Mouse (Mus musculus): ENCODE results near the gene Yap1.

The Yap1 gene

GRCm38 (mm10) chr9:8004370-8004991, at the start of gene Yap1:
TSS of gene Yap1 (minus strand) at chr9:8004596.
- peak; percentile 96 for DNase-seq

- no peak for DNase-seq
These were observed 38.6 kb upstream of the Yap1 start for GRCm38 (mm10) chr9:8043044-8043387.

- peak; percentile 99 for DNase-seq
These were observed 38.1 kb upstream of the Yap1 start, which contains the start of gene Cfap300 for GRCm38 (mm10) chr9:8042338-8043043. TSS of gene Cfap300 (minus strand) at chr9:8042823.

DNA sequence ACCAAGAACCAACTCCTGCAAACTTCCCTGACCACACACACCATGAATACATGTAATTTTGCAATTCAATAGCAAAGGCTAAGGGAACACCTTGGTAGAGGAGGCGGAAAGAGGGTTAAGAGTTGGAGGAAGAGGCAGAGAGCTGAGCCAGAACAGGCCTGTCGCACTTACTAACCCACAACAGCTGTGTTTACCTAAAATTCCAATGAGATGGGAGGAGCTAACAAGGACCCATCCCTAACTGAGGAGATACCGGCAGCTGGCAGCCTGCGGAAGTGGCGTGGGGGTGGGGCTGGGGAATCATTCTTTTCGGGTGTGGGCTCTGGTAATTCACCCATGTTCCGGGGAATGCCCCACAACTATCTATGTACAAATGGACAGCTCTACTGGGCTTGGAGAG, 31.1 kb upstream of the Yap1 start:
- peak; percentile 35 for DNase-seq

- DNase-seq = no peak
These were observed 30.7 kb upstream of the Yap1 start for GRCm38 (mm10) chr9:8035091-8035490.

- no peak for DNase-seq
These were observed 29.7 kb upstream of the Yap1 start for GRCm38 (mm10) chr9:8034143-8034542.

GRCm38 (mm10) chr9:8032847-8033246, 28.5 kb upstream of the Yap1 start:
- no peak for DNase-seq

GRCm38 (mm10) chr9:8018609-8019008, 14.2 kb upstream of the Yap1 start:
- DNase-seq = no peak

DNA sequence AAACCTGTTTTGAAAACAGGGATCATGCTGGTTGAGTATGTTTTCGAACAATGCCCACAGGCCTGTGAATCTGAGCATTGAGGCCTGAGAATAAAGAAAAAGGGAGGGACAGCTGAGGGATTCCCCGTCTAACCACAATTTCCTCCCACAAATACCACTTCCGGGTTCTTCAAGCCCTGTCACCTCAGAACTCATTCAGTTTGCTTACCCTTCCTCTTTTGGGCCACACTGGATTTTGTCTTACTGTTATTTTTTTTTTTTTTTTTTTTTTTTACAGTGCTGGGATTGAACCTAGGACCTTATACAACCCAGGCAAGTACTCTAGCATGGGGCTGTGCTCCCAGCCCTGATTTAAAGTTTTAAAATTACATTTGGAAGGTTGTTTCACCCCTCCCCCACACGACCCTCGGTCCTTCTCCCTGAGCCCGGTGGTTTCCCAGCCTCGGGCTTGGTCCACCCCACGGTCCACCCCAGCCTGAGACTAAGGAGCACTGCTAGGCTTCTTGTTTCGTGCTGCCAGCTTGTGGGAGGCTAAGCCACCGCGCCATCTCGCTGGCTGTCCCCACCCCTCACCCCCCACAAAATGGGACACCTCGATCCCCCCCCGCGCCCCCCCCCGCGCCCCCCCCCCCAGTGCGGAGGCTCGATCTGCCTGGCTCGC, 13.0 kb upstream of the Yap1 start:
- DNase-seq = peak; percentile 22

DNA sequence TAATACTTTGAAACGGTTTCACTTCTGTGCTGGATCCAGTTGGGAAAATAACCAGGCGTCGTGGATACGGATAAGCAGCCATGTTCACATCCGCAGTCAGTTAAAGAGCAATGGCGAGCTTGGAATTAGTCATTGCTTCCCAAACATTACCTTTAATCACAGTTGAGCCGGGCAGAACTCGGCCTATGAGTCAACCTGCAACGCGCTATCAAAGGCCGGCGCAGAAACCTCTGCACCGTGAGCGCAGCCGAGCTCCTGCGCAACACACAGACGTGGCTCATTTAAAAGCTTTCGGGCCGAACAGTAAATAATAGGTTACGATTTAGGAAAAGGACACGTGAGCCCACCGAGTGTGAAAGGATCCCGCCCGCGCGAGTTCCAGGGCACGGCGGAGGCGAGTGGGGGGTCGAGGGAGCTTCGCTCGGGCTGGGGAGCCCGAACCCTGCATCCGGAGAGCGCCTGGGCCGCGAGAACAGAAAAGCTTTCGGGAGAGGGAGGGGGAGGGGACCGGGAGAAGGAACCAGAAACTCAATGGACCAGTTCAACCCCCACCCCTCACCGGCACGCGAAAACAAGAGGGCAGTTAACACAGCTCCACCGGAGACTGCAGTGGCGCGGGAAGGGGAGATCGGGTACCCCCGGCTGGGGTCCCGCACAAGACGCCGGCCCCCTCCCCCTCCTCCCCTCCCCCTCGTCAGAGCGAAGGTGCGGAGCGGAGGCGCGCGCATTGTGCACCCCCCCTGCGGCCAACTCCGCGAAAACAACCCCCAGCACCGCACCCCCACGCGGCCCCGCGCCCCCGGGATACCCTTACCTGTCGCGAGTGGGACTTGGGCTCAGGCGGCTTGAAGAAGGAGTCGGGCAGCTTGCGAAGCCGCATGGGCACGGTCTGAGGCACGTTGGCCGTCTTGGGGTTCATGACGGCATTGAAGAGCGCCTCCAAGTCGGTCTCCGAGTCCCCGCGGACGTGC, 810 bp downstream of the Yap1 start:
- peak; percentile 83 for DNase-seq

- peak; percentile 58 for DNase-seq
These were observed 1.6 kb downstream of the Yap1 start for GRCm38 (mm10) chr9:8002806-8003205.

DNA sequence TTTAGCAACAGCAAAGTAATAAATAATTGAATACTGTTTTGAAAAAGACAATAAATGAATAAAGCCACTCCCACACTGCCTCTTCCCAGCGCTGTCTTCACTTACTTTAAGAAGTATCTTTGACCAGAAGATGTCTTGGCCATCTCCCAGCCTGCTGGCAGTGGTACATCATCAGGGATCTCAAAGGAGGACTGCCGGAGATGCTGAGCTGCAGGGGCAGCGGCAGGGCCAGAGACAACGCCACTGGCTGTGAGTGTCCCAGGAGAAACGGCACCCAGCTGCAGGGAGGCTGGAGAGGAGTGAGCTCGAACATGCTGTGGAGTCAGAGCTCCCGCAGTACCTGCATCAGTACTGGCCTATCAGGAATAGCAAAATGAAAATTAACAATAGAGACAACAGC, 3.0 kb downstream of the Yap1 start:
- DNase-seq = peak; percentile 15

GRCm38 (mm10) chr9:7994275-7994674, 10.1 kb downstream of the Yap1 start:
- DNase-seq = no peak

- peak; percentile 51 for DNase-seq
These were observed 11.7 kb downstream of the Yap1 start for GRCm38 (mm10) chr9:7992651-7993050.

GRCm38 (mm10) chr9:7990897-7991296, 13.5 kb downstream of the Yap1 start:
- DNase-seq = no peak

DNA sequence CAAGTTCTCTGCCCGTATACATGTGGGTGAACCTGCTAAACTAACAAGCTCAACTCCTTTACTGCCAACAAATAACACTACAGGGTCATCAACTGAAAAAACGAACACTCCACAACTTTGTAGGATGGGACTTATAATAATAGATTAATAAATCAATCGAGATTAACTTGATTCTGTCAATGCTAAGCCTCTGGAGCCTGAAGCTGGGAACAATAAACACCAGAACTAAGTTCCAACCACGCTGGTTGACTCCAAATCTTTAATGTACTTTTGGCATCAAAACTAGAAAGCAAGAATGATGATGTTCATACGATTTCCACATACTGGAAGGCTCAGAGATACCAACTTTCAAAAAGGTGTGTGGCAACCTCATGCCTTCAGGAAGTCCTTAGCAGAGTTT, 17.3 kb downstream of the Yap1 start:
- no peak for DNase-seq

- DNase-seq = no peak
These were observed 20.1 kb downstream of the Yap1 start for GRCm38 (mm10) chr9:7984287-7984686.

GRCm38 (mm10) chr9:7983665-7984064, 20.7 kb downstream of the Yap1 start:
- no peak for DNase-seq

- DNase-seq = no peak
These were observed 24.2 kb downstream of the Yap1 start for GRCm38 (mm10) chr9:7980162-7980561.

GRCm38 (mm10) chr9:7979153-7979916, 25.1 kb downstream of the Yap1 start:
- DNase-seq = no peak

DNA sequence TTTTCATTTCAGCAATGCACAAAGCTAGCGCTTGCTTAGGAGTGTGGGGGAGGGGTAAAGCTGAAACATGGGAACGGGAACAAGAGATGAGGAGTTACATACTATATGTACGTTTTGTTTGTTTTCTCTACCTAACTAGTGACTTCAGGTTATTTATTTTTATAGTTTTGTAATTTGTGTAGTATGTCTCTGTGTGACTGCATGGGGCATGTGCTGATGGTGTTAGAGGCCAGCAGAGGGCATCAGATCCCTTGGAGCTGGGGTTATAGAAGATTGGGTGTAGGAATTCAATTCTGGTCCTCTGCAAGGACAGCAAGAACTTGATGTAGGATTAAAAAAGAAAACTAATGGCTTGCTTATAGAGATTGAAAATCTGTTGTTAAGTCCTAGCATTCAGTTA, 25.9 kb downstream of the Yap1 start:
- DNase-seq = no peak

DNA sequence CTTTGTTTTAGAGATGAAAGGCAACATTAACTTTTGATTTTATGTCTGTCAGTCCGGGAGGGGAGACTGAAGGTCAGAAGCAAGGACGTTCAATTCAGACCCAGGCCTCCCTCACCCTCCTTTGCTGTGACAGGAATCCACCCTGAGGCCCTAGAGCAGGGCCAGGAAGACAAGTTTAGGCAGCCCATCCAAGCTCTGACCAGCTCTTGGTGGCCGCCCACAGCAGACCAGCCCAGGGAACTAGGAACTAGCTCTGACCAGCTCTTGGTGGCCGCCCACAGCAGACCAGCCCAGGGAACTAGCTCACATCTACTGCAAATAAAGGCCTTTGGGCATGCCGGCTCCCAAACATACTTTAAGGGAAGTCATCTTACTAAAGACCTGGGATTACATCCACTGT, 26.8 kb downstream of the Yap1 start:
- DNase-seq = peak; percentile 26

Data from kidney, postnatal 10 days (tissue).